Mouse (Mus musculus) MEL (cell line): ENCODE data around the gene Iqsec3. TPM values are rescaled to one million over a fixed set of nuclear protein-coding genes. Genes with fewer than 3 reads are reported as not detected.

Experiments used
- DNase-seq: peaks from one replicate; pipeline ENCODE4 v3.0.0; 2011; ENCODE audit warnings: low read depth, low spot score
- H3K27ac ChIP-seq: 2 replicates; pipeline ENCODE4 v1.5.1; 2012; ENCODE audit warnings: low read depth, mild to moderate bottlenecking, control low read depth, low read length, moderate library complexity; ENCODE audit not compliant: control insufficient read depth
- H3K27me3 ChIP-seq, 2 experiments: fragments of 150-350 bp in 1 of 2; sonication (generic) in 1 of 2; 2 replicates each; pipeline ENCODE4 v1.6.1; 2012; ENCODE audit warnings: low read length in 2 of 2, mild to moderate bottlenecking in 2 of 2, improper control_type of control experiment in 1 of 2, moderate library complexity in 1 of 2; ENCODE audit not compliant: insufficient read depth in 2 of 2, control insufficient read depth in 1 of 2
- H3K36me3 ChIP-seq, 2 experiments: 2 replicates each; pipeline ENCODE4 v1.6.1; 2012 to 2014; ENCODE audit warnings: low read length in 2 of 2, improper control_type of control experiment in 1 of 2, inconsistent platforms in 1 of 2, mild to moderate bottlenecking in 1 of 2; ENCODE audit not compliant: insufficient read depth in 2 of 2, control insufficient read depth in 1 of 2
- H3K4me1 ChIP-seq, 2 experiments: fragments of 150-350 bp in 1 of 2; sonication (generic) in 1 of 2; 2 replicates each; pipeline ENCODE4 v1.6.1; 2012; ENCODE audit warnings: low read length in 2 of 2, improper control_type of control experiment in 1 of 2, mild to moderate bottlenecking in 1 of 2; ENCODE audit not compliant: insufficient read depth in 2 of 2, control insufficient read depth in 1 of 2
- H3K4me3 ChIP-seq, 2 experiments: fragments of 150-350 bp in 1 of 2; sonication (generic) in 1 of 2; 2 replicates each; pipeline ENCODE4 v1.5.1; 2012; ENCODE audit warnings: low read depth in 2 of 2, low read length in 2 of 2, mild to moderate bottlenecking in 2 of 2, moderate library complexity in 2 of 2, control low read depth in 1 of 2, improper control_type of control experiment in 1 of 2; ENCODE audit not compliant: control insufficient read depth in 1 of 2, insufficient read depth in 1 of 2
- H3K79me2 ChIP-seq: 2 replicates; pipeline ENCODE4 v1.6.1; 2012; ENCODE audit warnings: mild to moderate bottlenecking, low read length, moderate library complexity; ENCODE audit not compliant: control insufficient read depth, poor library complexity, insufficient read depth
- H3K9ac ChIP-seq: 2 replicates; pipeline ENCODE4 v1.6.1; 2012; ENCODE audit warnings: low read depth, mild to moderate bottlenecking, control low read depth, low read length, moderate library complexity; ENCODE audit not compliant: control insufficient read depth, poor library complexity, severe bottlenecking
- H3K9me3 ChIP-seq: fragments of 150-350 bp; sonication (generic); replicated peaks from 2 replicates; pipeline ENCODE4 v1.6.1; 2012; ENCODE audit warnings: mild to moderate bottlenecking, low read length, improper control_type of control experiment, moderate library complexity; ENCODE audit not compliant: insufficient read depth
- CHD1 ChIP-seq: IDR thresholded peaks from 2 replicates; pipeline ENCODE4 v1.6.1; 2012; ENCODE audit warnings: low read depth, mild to moderate bottlenecking, inconsistent platforms, low read length, improper control_type of control experiment
- CHD2 ChIP-seq: IDR thresholded peaks from 2 replicates; pipeline ENCODE4 v1.6.1; 2011; ENCODE audit warnings: low read length, improper control_type of control experiment
- CTCF ChIP-seq, 3 experiments: IDR thresholded peaks in 2 of 3; conservative IDR thresholded peaks in 1 of 3; 2 replicates each; pipeline ENCODE4 v1.5.1; 2011 to 2012; ENCODE audit warnings: low read length in 3 of 3, low read depth in 2 of 3, mild to moderate bottlenecking in 2 of 3, improper control_type of control experiment in 1 of 3, inconsistent platforms in 1 of 3, mixed read lengths in 1 of 3, moderate library complexity in 1 of 3; ENCODE audit not compliant: control insufficient read depth in 1 of 3, insufficient read depth in 1 of 3, poor library complexity in 1 of 3, severe bottlenecking in 1 of 3
- E2F4 ChIP-seq: IDR thresholded peaks from 2 replicates; pipeline ENCODE4 v1.6.1; 2011; ENCODE audit warnings: low read depth, low read length, improper control_type of control experiment, borderline replicate concordance
- ETS1 ChIP-seq: IDR thresholded peaks from 2 replicates; pipeline ENCODE4 v1.6.1; 2012; ENCODE audit warnings: low read depth, mild to moderate bottlenecking, inconsistent platforms, low read length, improper control_type of control experiment, moderate library complexity
- GABPA ChIP-seq: IDR thresholded peaks from 2 replicates; pipeline ENCODE4 v1.6.1; 2012; ENCODE audit warnings: low read depth, mild to moderate bottlenecking, inconsistent platforms, low read length, improper control_type of control experiment, moderate library complexity
- HCFC1 ChIP-seq: IDR thresholded peaks from 2 replicates; pipeline ENCODE4 v1.6.1; 2012; ENCODE audit warnings: low read depth, mild to moderate bottlenecking, inconsistent platforms, low read length, improper control_type of control experiment, moderate library complexity
- JUND ChIP-seq: IDR thresholded peaks from 2 replicates; pipeline ENCODE4 v1.6.1; 2011; ENCODE audit warnings: low read depth, mild to moderate bottlenecking, improper control_type of control experiment, low read length
- MAX ChIP-seq: IDR thresholded peaks from 2 replicates; pipeline ENCODE4 v1.6.1; 2011; ENCODE audit warnings: low read length, improper control_type of control experiment
- MXI1 ChIP-seq: IDR thresholded peaks from 2 replicates; pipeline ENCODE4 v1.6.1; 2011; ENCODE audit warnings: mild to moderate bottlenecking, low read depth, low read length, improper control_type of control experiment
- NRF1 ChIP-seq: IDR thresholded peaks from 2 replicates; pipeline ENCODE4 v1.6.1; 2014; ENCODE audit warnings: low read depth, mild to moderate bottlenecking, inconsistent platforms, low read length, improper control_type of control experiment, moderate library complexity; ENCODE audit not compliant: poor library complexity, insufficient read depth, severe bottlenecking
- POLR2AphosphoS2 ChIP-seq: IDR thresholded peaks from 2 replicates; pipeline ENCODE4 v1.6.1; 2011; ENCODE audit warnings: low read length, improper control_type of control experiment
- POLR2AphosphoS5 ChIP-seq: IDR thresholded peaks from 2 replicates; pipeline ENCODE4 v1.6.1; 2012; ENCODE audit warnings: low read depth, borderline replicate concordance, mild to moderate bottlenecking, inconsistent platforms, low read length, moderate library complexity, mixed read lengths
- RAD21 ChIP-seq: IDR thresholded peaks from 2 replicates; pipeline ENCODE4 v1.6.1; 2011; ENCODE audit warnings: mild to moderate bottlenecking, low read depth, low read length, improper control_type of control experiment
- SIN3A ChIP-seq: IDR thresholded peaks from 2 replicates; pipeline ENCODE4 v1.6.1; 2012; ENCODE audit warnings: low read length, improper control_type of control experiment, inconsistent platforms
- TBP ChIP-seq: IDR thresholded peaks from 2 replicates; pipeline ENCODE4 v1.8.0; 2011; ENCODE audit warnings: low read depth, low read length, improper control_type of control experiment
- UBTF ChIP-seq: IDR thresholded peaks from 2 replicates; pipeline ENCODE4 v1.6.1; 2012; ENCODE audit warnings: low read depth, mild to moderate bottlenecking, inconsistent platforms, low read length, improper control_type of control experiment, moderate library complexity, borderline replicate concordance; ENCODE audit not compliant: insufficient read depth
- USF2 ChIP-seq, 2 experiments: IDR thresholded peaks; 2 replicates each; pipeline ENCODE4 v1.6.1; 2011 to 2012; ENCODE audit warnings: improper control_type of control experiment in 2 of 2, low read length in 2 of 2, borderline replicate concordance in 1 of 2, inconsistent platforms in 1 of 2, low read depth in 1 of 2, mild to moderate bottlenecking in 1 of 2; ENCODE audit not compliant: insufficient read depth in 1 of 2
- ZC3H11A ChIP-seq: IDR thresholded peaks from 2 replicates; pipeline ENCODE4 v1.6.1; 2012; ENCODE audit warnings: low read depth, mild to moderate bottlenecking, inconsistent platforms, low read length, improper control_type of control experiment
- polyA plus RNA-seq, 2 experiments: library from polyadenylated mRNA; stranded (reverse) in 1 of 2; unstranded in 1 of 2; fragments of >175 nt in 1 of 2; fragments of >200 nt in 1 of 2; gene quantifications; 2 replicates each; pipeline versions ENCODE4 v1.2.1 to v1.2.4; 2012; ENCODE audit warnings: low replicate concordance in 2 of 2, low read depth in 1 of 2; ENCODE audit not compliant: insufficient read length in 2 of 2, insufficient read depth in 1 of 2, missing spikeins in 1 of 2
- total RNA-seq: library from RNA; depleted of rRNA; stranded (reverse); fragments of 300-350 nt; gene quantifications from 2 replicates; pipeline ENCODE4 v1.2.3, GENCODE M21; 2012

Gene Iqsec3
- total and polyA plus RNA-seq, 3 experiments, result 0.04 TPM; not detected in 2

DNA sequence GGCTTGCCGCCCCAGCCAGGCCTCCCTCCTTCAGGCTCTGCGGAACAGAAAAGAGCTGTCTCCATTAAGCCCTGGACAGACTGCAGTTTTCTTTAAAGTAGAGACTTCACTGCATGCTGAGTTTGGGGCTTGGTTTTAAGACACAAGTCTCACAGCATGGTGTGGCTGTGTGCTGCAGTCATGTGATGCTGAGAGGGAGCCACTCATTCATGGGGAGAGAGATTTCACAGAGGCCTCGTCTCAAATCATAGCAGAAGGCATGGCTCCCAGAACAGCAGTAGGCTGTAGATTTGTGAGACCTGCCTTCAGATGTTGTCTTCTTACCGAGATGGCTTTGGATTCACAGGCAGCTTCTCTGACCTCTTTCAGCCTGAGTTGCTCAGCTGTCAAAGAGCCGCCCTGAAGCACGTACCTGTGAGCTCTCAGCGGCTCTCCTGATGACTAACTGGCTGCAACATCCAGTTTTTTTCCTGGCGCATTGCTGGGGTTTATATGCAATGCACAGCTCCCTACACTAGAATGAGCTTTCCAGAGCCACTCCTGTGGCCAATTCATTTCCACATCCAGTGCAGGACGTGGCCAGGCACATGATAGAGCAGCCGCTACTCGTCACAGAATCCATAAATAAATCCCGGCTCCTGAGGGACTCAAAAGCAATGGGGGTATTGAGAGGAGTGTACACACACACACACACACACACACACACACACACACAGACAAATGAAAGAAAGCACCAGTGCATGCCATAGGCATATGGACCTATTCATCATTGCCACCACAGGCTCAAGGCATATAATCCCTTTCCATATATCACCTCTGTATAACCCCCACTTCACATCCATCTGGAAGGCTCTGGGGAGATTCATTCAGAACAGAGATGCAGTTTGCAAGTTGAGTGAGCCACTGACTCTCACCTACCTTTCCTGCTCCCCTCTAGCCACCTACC lies 18.7 kb downstream of the Iqsec3 start:
- DNase-seq, result no peak
- Histone ChIP-seq H3K4me1 (no peaks in the 10 kb centered on the region), H3K27me3 (no peaks in the 10 kb centered on the region; a peak in 1 of 4 replicates)
- no peak for TF ChIP-seq JUND
- no peak for TF ChIP-seq GABPA
- TF ChIP-seq ZC3H11A, result no peak
- TF ChIP-seq SIN3A, result no peak
- TF ChIP-seq HCFC1, result no peak
- no peak for TF ChIP-seq RAD21
- no peak for TF ChIP-seq POLR2AphosphoS2
- no peak for TF ChIP-seq MXI1
- TF ChIP-seq CHD2, result no peak
- TF ChIP-seq ETS1, result no peak
- no peak for TF ChIP-seq UBTF
- TF ChIP-seq CTCF (IDR thresholded peaks at IDR 0.05 in 2 of 3, conservative IDR thresholded peaks at IDR 0.05 in 1 of 3; ENCODE audit: control insufficient read depth in 1 of 3, insufficient read depth in 1 of 3, low read depth in 2 of 3, low read length in 3 of 3, poor library complexity in 1 of 3, severe bottlenecking in 1 of 3), result no peak
- TF ChIP-seq E2F4, result no peak
- TF ChIP-seq CHD1, result no peak
- TF ChIP-seq TBP, result no peak
- no peak for TF ChIP-seq MAX
- no peak for TF ChIP-seq NRF1
- no peak for TF ChIP-seq POLR2AphosphoS5
- TF ChIP-seq, all 39 proteins: peak for 0
- Histone ChIP-seq H3K9ac (no peak overlapping the region), H3K79me2 (no peaks in the 10 kb centered on the region), H3K36me3 (no peaks in the 10 kb centered on the region), H3K27ac (no peak overlapping the region), H3K4me3 (no peak overlapping the region), H3K9me3 (no peaks in the 10 kb centered on the region)

- no peaks in the 10 kb centered on the region for H3K79me2 ChIP-seq
- no peak overlapping the region for H3K4me3 ChIP-seq
- H3K36me3 ChIP-seq, result no peaks in the 10 kb centered on the region
- DNase-seq, result no peak
- no peak overlapping the region for H3K9ac ChIP-seq
- no peak overlapping the region for H3K27ac ChIP-seq
- H3K9me3 ChIP-seq, result no peaks in the 10 kb centered on the region
- H3K27me3 ChIP-seq, result no peaks in the 10 kb centered on the region; a peak in 1 of 4 replicates
- no peaks in the 10 kb centered on the region for H3K4me1 ChIP-seq
- TF ChIP-seq POLR2AphosphoS2 (no peak), USF2 (IDR thresholded peaks at IDR 0.05; ENCODE audit: borderline replicate concordance in 1 of 2, insufficient read depth in 1 of 2, low read depth in 1 of 2, low read length in 2 of 2) (no peak), ZC3H11A (no peak)
Measured at GRCm38 (mm10) chr6:121453776-121454175, 19.7 kb downstream of the Iqsec3 start.
